In genomic region chr10:59172539-59172938, GRCm38 (mm10) we compare ENCODE assay signal across 14 mouse cellular contexts.
"Had no signal": no experiment of that assay in that cellular context is flagged by ENCODE, and none has a peak within 500 bp of the region (broad histone marks: within the 10 kb centered on the region; RNA-seq: fewer than 3 reads in every experiment).

No protein-coding gene starts in this region.

- H3K9me3 ChIP-seq: limb, embryonic 12.5 days; liver, embryonic 12.5 days; megakaryocyte, embryonic 14.5 days; midbrain, embryonic 15.5 days; neural tube, embryonic 12.5 days had no signal

- H3K27ac ChIP-seq: limb, embryonic 12.5 days; liver, embryonic 12.5 days; macrophage; midbrain, embryonic 15.5 days; neural tube, embryonic 12.5 days had no signal

- H3K27me3 ChIP-seq: limb, embryonic 12.5 days; liver, embryonic 12.5 days; midbrain, embryonic 15.5 days; neural tube, embryonic 12.5 days had no signal

- ATAC-seq: liver, embryonic 12.5 days; midbrain, embryonic 15.5 days had no signal

- H3K4me1 ChIP-seq: limb, embryonic 12.5 days; midbrain, embryonic 15.5 days; neural tube, embryonic 12.5 days had no signal

- H3K4me3 ChIP-seq: limb, embryonic 12.5 days; liver, embryonic 12.5 days; megakaryocyte, embryonic 14.5 days; midbrain, embryonic 15.5 days; neural tube, embryonic 12.5 days had no signal

- DNase-seq: kidney, adult 8-10 months; kidney, postnatal 14 days; layer of hippocampus, postnatal 36 days; right cerebral cortex, postnatal 4 days; spleen, adult 18-20 months; thymus, adult 2 months; thymus, postnatal 36 days had no signal

- H3K9ac ChIP-seq: limb, embryonic 12.5 days; liver, embryonic 12.5 days; midbrain, embryonic 15.5 days; neural tube, embryonic 12.5 days had no signal

- H3K36me3 ChIP-seq: liver, embryonic 12.5 days; midbrain, embryonic 15.5 days had no signal

- H3K4me2 ChIP-seq: limb, embryonic 12.5 days; liver, embryonic 12.5 days; midbrain, embryonic 11.5 days; midbrain, embryonic 15.5 days; neural tube, embryonic 12.5 days had no signal
